Mouse (Mus musculus) MEL (cell line): ENCODE measurements around the gene Lrp11. TPM values are rescaled to one million over a fixed set of nuclear protein-coding genes. Genes with fewer than 3 reads are reported as not detected.

Experiments
- DNase-seq: peaks from one replicate; pipeline ENCODE4 v3.0.0; 2011; ENCODE audit warnings: low read depth, low spot score
- H3K27ac ChIP-seq: 2 replicates; pipeline ENCODE4 v1.5.1; 2012; ENCODE audit warnings: low read depth, mild to moderate bottlenecking, control low read depth, low read length, moderate library complexity; ENCODE audit not compliant: control insufficient read depth
- H3K27me3 ChIP-seq, 2 experiments: fragments of 150-350 bp in 1 of 2; sonication (generic) in 1 of 2; 2 replicates each; pipeline ENCODE4 v1.6.1; 2012; ENCODE audit warnings: low read length in 2 of 2, mild to moderate bottlenecking in 2 of 2, improper control_type of control experiment in 1 of 2, moderate library complexity in 1 of 2; ENCODE audit not compliant: insufficient read depth in 2 of 2, control insufficient read depth in 1 of 2
- H3K36me3 ChIP-seq, 2 experiments: 2 replicates each; pipeline ENCODE4 v1.6.1; 2012 to 2014; ENCODE audit warnings: low read length in 2 of 2, improper control_type of control experiment in 1 of 2, inconsistent platforms in 1 of 2, mild to moderate bottlenecking in 1 of 2; ENCODE audit not compliant: insufficient read depth in 2 of 2, control insufficient read depth in 1 of 2
- H3K4me1 ChIP-seq, 2 experiments: fragments of 150-350 bp in 1 of 2; sonication (generic) in 1 of 2; 2 replicates each; pipeline ENCODE4 v1.6.1; 2012; ENCODE audit warnings: low read length in 2 of 2, improper control_type of control experiment in 1 of 2, mild to moderate bottlenecking in 1 of 2; ENCODE audit not compliant: insufficient read depth in 2 of 2, control insufficient read depth in 1 of 2
- H3K4me3 ChIP-seq, 2 experiments: fragments of 150-350 bp in 1 of 2; sonication (generic) in 1 of 2; 2 replicates each; pipeline ENCODE4 v1.5.1; 2012; ENCODE audit warnings: low read depth in 2 of 2, low read length in 2 of 2, mild to moderate bottlenecking in 2 of 2, moderate library complexity in 2 of 2, control low read depth in 1 of 2, improper control_type of control experiment in 1 of 2; ENCODE audit not compliant: control insufficient read depth in 1 of 2, insufficient read depth in 1 of 2
- H3K79me2 ChIP-seq: 2 replicates; pipeline ENCODE4 v1.6.1; 2012; ENCODE audit warnings: mild to moderate bottlenecking, low read length, moderate library complexity; ENCODE audit not compliant: control insufficient read depth, poor library complexity, insufficient read depth
- H3K9ac ChIP-seq: 2 replicates; pipeline ENCODE4 v1.6.1; 2012; ENCODE audit warnings: low read depth, mild to moderate bottlenecking, control low read depth, low read length, moderate library complexity; ENCODE audit not compliant: control insufficient read depth, poor library complexity, severe bottlenecking
- H3K9me3 ChIP-seq: fragments of 150-350 bp; sonication (generic); replicated peaks from 2 replicates; pipeline ENCODE4 v1.6.1; 2012; ENCODE audit warnings: mild to moderate bottlenecking, low read length, improper control_type of control experiment, moderate library complexity; ENCODE audit not compliant: insufficient read depth
- CHD1 ChIP-seq: IDR thresholded peaks from 2 replicates; pipeline ENCODE4 v1.6.1; 2012; ENCODE audit warnings: low read depth, mild to moderate bottlenecking, inconsistent platforms, low read length, improper control_type of control experiment
- CHD2 ChIP-seq: IDR thresholded peaks from 2 replicates; pipeline ENCODE4 v1.6.1; 2011; ENCODE audit warnings: low read length, improper control_type of control experiment
- CTCF ChIP-seq, 3 experiments: IDR thresholded peaks in 2 of 3; conservative IDR thresholded peaks in 1 of 3; 2 replicates each; pipeline ENCODE4 v1.5.1; 2011 to 2012; ENCODE audit warnings: low read length in 3 of 3, low read depth in 2 of 3, mild to moderate bottlenecking in 2 of 3, improper control_type of control experiment in 1 of 3, inconsistent platforms in 1 of 3, mixed read lengths in 1 of 3, moderate library complexity in 1 of 3; ENCODE audit not compliant: control insufficient read depth in 1 of 3, insufficient read depth in 1 of 3, poor library complexity in 1 of 3, severe bottlenecking in 1 of 3
- E2F4 ChIP-seq: IDR thresholded peaks from 2 replicates; pipeline ENCODE4 v1.6.1; 2011; ENCODE audit warnings: low read depth, low read length, improper control_type of control experiment, borderline replicate concordance
- ELF1 ChIP-seq: IDR thresholded peaks from 2 replicates; pipeline ENCODE4 v1.6.1; 2014; ENCODE audit warnings: low read depth, mild to moderate bottlenecking, inconsistent platforms, low read length, improper control_type of control experiment, moderate library complexity
- EP300 ChIP-seq, 2 experiments: IDR thresholded peaks; 2 replicates each; pipeline ENCODE4 v1.6.1; 2011; ENCODE audit warnings: improper control_type of control experiment in 2 of 2, low read length in 2 of 2, low read depth in 1 of 2, mild to moderate bottlenecking in 1 of 2
- GABPA ChIP-seq: IDR thresholded peaks from 2 replicates; pipeline ENCODE4 v1.6.1; 2012; ENCODE audit warnings: low read depth, mild to moderate bottlenecking, inconsistent platforms, low read length, improper control_type of control experiment, moderate library complexity
- GATA1 ChIP-seq: IDR thresholded peaks from 2 replicates; pipeline ENCODE4 v1.6.1; 2011; ENCODE audit warnings: low read depth, low read length, improper control_type of control experiment
- HCFC1 ChIP-seq: IDR thresholded peaks from 2 replicates; pipeline ENCODE4 v1.6.1; 2012; ENCODE audit warnings: low read depth, mild to moderate bottlenecking, inconsistent platforms, low read length, improper control_type of control experiment, moderate library complexity
- JUND ChIP-seq: IDR thresholded peaks from 2 replicates; pipeline ENCODE4 v1.6.1; 2011; ENCODE audit warnings: low read depth, mild to moderate bottlenecking, improper control_type of control experiment, low read length
- MAX ChIP-seq: IDR thresholded peaks from 2 replicates; pipeline ENCODE4 v1.6.1; 2011; ENCODE audit warnings: low read length, improper control_type of control experiment
- MEF2A ChIP-seq: IDR thresholded peaks from 2 replicates; pipeline ENCODE4 v1.6.1; 2014; ENCODE audit warnings: low read depth, mild to moderate bottlenecking, inconsistent platforms, low read length, improper control_type of control experiment; ENCODE audit not compliant: poor library complexity, insufficient replicate concordance, severe bottlenecking; ENCODE audit errors: extremely low read depth
- MXI1 ChIP-seq: IDR thresholded peaks from 2 replicates; pipeline ENCODE4 v1.6.1; 2011; ENCODE audit warnings: mild to moderate bottlenecking, low read depth, low read length, improper control_type of control experiment
- NELFE ChIP-seq: IDR thresholded peaks from 2 replicates; pipeline ENCODE4 v1.6.1; 2011; ENCODE audit warnings: low read depth, low read length, improper control_type of control experiment
- NRF1 ChIP-seq: IDR thresholded peaks from 2 replicates; pipeline ENCODE4 v1.6.1; 2014; ENCODE audit warnings: low read depth, mild to moderate bottlenecking, inconsistent platforms, low read length, improper control_type of control experiment, moderate library complexity; ENCODE audit not compliant: poor library complexity, insufficient read depth, severe bottlenecking
- POLR2A ChIP-seq, 2 experiments: IDR thresholded peaks; 2 replicates each; pipeline ENCODE4 v1.6.1; 2011 to 2012; ENCODE audit warnings: low read length in 2 of 2, mild to moderate bottlenecking in 2 of 2, control low read depth in 1 of 2, improper control_type of control experiment in 1 of 2, low read depth in 1 of 2, moderate library complexity in 1 of 2; ENCODE audit not compliant: control insufficient read depth in 1 of 2, insufficient read depth in 1 of 2, poor library complexity in 1 of 2
- POLR2AphosphoS2 ChIP-seq: IDR thresholded peaks from 2 replicates; pipeline ENCODE4 v1.6.1; 2011; ENCODE audit warnings: low read length, improper control_type of control experiment
- SMC3 ChIP-seq: IDR thresholded peaks from 2 replicates; pipeline ENCODE4 v1.6.1; 2011; ENCODE audit warnings: low read depth, low read length, improper control_type of control experiment
- TBP ChIP-seq: IDR thresholded peaks from 2 replicates; pipeline ENCODE4 v1.8.0; 2011; ENCODE audit warnings: low read depth, low read length, improper control_type of control experiment
- TCF12 ChIP-seq: IDR thresholded peaks from 2 replicates; pipeline ENCODE4 v1.6.1; 2014; ENCODE audit warnings: low read depth, mild to moderate bottlenecking, inconsistent platforms, low read length, improper control_type of control experiment, moderate library complexity
- UBTF ChIP-seq: IDR thresholded peaks from 2 replicates; pipeline ENCODE4 v1.6.1; 2012; ENCODE audit warnings: low read depth, mild to moderate bottlenecking, inconsistent platforms, low read length, improper control_type of control experiment, moderate library complexity, borderline replicate concordance; ENCODE audit not compliant: insufficient read depth
- USF1 ChIP-seq: IDR thresholded peaks from 2 replicates; pipeline ENCODE4 v1.6.1; 2014; ENCODE audit warnings: low read depth, mild to moderate bottlenecking, inconsistent platforms, low read length, improper control_type of control experiment, moderate library complexity
- USF2 ChIP-seq, 2 experiments: IDR thresholded peaks; 2 replicates each; pipeline ENCODE4 v1.6.1; 2011 to 2012; ENCODE audit warnings: improper control_type of control experiment in 2 of 2, low read length in 2 of 2, borderline replicate concordance in 1 of 2, inconsistent platforms in 1 of 2, low read depth in 1 of 2, mild to moderate bottlenecking in 1 of 2; ENCODE audit not compliant: insufficient read depth in 1 of 2
- ZC3H11A ChIP-seq: IDR thresholded peaks from 2 replicates; pipeline ENCODE4 v1.6.1; 2012; ENCODE audit warnings: low read depth, mild to moderate bottlenecking, inconsistent platforms, low read length, improper control_type of control experiment
- ZMIZ1 ChIP-seq: IDR thresholded peaks from 2 replicates; pipeline ENCODE4 v1.6.1; 2012; ENCODE audit warnings: low read depth, mild to moderate bottlenecking, inconsistent platforms, low read length, improper control_type of control experiment, moderate library complexity
- ZNF384 ChIP-seq: IDR thresholded peaks from 2 replicates; pipeline ENCODE4 v1.6.1; 2012; ENCODE audit warnings: low read depth, mild to moderate bottlenecking, inconsistent platforms, low read length, improper control_type of control experiment
- polyA plus RNA-seq, 2 experiments: library from polyadenylated mRNA; stranded (reverse) in 1 of 2; unstranded in 1 of 2; fragments of >175 nt in 1 of 2; fragments of >200 nt in 1 of 2; gene quantifications; 2 replicates each; pipeline versions ENCODE4 v1.2.1 to v1.2.4; 2012; ENCODE audit warnings: low replicate concordance in 2 of 2, low read depth in 1 of 2; ENCODE audit not compliant: insufficient read length in 2 of 2, insufficient read depth in 1 of 2, missing spikeins in 1 of 2
- total RNA-seq: library from RNA; depleted of rRNA; stranded (reverse); fragments of 300-350 nt; gene quantifications from 2 replicates; pipeline ENCODE4 v1.2.3, GENCODE M21; 2012

The Lrp11 gene
- total and polyA plus RNA-seq, 3 experiments, result 0.92 to 1.0 TPM; not detected in 1

- no peak for DNase-seq
Measured at GRCm38 (mm10) chr10:7596251-7596650, 6.7 kb downstream of the Lrp11 start.

GRCm38 (mm10) chr10:7598177-7598576 lies 8.6 kb downstream of the Lrp11 start:
- Histone ChIP-seq H3K27me3 (no peaks in the 10 kb centered on the region; a peak in 1 of 4 replicates), H3K4me3 (no peak overlapping the region), H3K27ac (no peak overlapping the region), H3K9ac (no peak overlapping the region), H3K9me3 (no peaks in the 10 kb centered on the region), H3K79me2 (no peaks in the 10 kb centered on the region), H3K4me1 (peaks cover 0 to 2% of the 10 kb centered on the region in 2 experiments; a peak in 1 of 4 replicates), H3K36me3 (peaks cover 0 to 2% of the 10 kb centered on the region in 2 experiments; a peak in 1 of 4 replicates)
- TF ChIP-seq NRF1, result no peak
- no peak for TF ChIP-seq CHD2
- TF ChIP-seq E2F4, result no peak
- no peak for TF ChIP-seq GATA1
- no peak for DNase-seq

More at GRCm38 (mm10) chr10:7596251-7596650, 6.7 kb downstream of the Lrp11 start:
- no peaks in the 10 kb centered on the region for H3K9me3 ChIP-seq
- H3K4me1 ChIP-seq, result peaks cover 0 to 2% of the 10 kb centered on the region in 2 experiments; a peak in 1 of 4 replicates
- H3K36me3 ChIP-seq, result peaks cover 0 to 2% of the 10 kb centered on the region in 2 experiments; a peak in 1 of 4 replicates
- no peaks in the 10 kb centered on the region for H3K79me2 ChIP-seq
- no peak overlapping the region for H3K27ac ChIP-seq
- TF ChIP-seq TCF12, result no peak
- no peak for TF ChIP-seq POLR2A (IDR thresholded peaks at IDR 0.05; ENCODE audit: control insufficient read depth in 1 of 2, insufficient read depth in 1 of 2, low read depth in 1 of 2, low read length in 2 of 2, poor library complexity in 1 of 2)
- no peak for TF ChIP-seq EP300 (IDR thresholded peaks at IDR 0.05; ENCODE audit: low read depth in 1 of 2, low read length in 2 of 2)
- no peak for TF ChIP-seq UBTF
- no peak for TF ChIP-seq ELF1
- no peak overlapping the region for H3K4me3 ChIP-seq
- H3K27me3 ChIP-seq, result no peaks in the 10 kb centered on the region; a peak in 1 of 4 replicates
- no peak overlapping the region for H3K9ac ChIP-seq

GRCm38 (mm10) chr10:7600647-7601046 lies 11.0 kb downstream of the Lrp11 start:
- Histone ChIP-seq H3K9ac (no peak overlapping the region; the same call in 1 of the 2 replicates), H3K9me3 (no peaks in the 10 kb centered on the region), H3K4me1 (peaks cover 0 to 2% of the 10 kb centered on the region in 2 experiments; a peak in 1 of 4 replicates), H3K36me3 (peaks cover 0 to 2% of the 10 kb centered on the region in 2 experiments; a peak in 1 of 4 replicates), H3K27me3 (no peaks in the 10 kb centered on the region), H3K27ac (no peak overlapping the region), H3K4me3 (no peak overlapping the region), H3K79me2 (no peaks in the 10 kb centered on the region)
- DNase-seq, result peak; percentile 76
- TF ChIP-seq HCFC1, result 0 out of 2 replicates have a peak, but pooled peaks have one; percentile 37
- TF ChIP-seq JUND, result no peak
- peak; percentile 97 for TF ChIP-seq SMC3
- TF ChIP-seq CTCF (IDR thresholded peaks at IDR 0.05 in 2 of 3, conservative IDR thresholded peaks at IDR 0.05 in 1 of 3; ENCODE audit: control insufficient read depth in 1 of 3, insufficient read depth in 1 of 3, low read depth in 2 of 3, low read length in 3 of 3, poor library complexity in 1 of 3, severe bottlenecking in 1 of 3), result peak; percentile 90 to 94 (median 90)
- no peak for TF ChIP-seq TBP
- TF ChIP-seq ZNF384, result no peak
- no peak for TF ChIP-seq POLR2AphosphoS2
- TF ChIP-seq MXI1, result 0 out of 2 replicates have a peak, but pooled peaks have one; percentile 17
- TF ChIP-seq ZMIZ1, result no peak
- TF ChIP-seq ZC3H11A, result peak; percentile 70
- peak; percentile 84 for TF ChIP-seq USF1
- peak; percentile 18; the same call in 1 of the 2 replicates for TF ChIP-seq NELFE
- TF ChIP-seq E2F4, result no peak
- TF ChIP-seq MEF2A, result no peak
- TF ChIP-seq USF2 (IDR thresholded peaks at IDR 0.05; ENCODE audit: borderline replicate concordance in 1 of 2, insufficient read depth in 1 of 2, low read depth in 1 of 2, low read length in 2 of 2), result no peak
- TF ChIP-seq CHD1, result no peak
- TF ChIP-seq GABPA, result no peak
- no peak for TF ChIP-seq MAX
